In genomic region chr6:134018807-134019206, GRCm38 (mm10) we compare ENCODE assay signal across 12 mouse cellular contexts.
"Had no signal": no experiment of that assay in that cellular context is flagged by ENCODE, and none has a peak within 500 bp of the region (broad histone marks: within the 10 kb centered on the region; RNA-seq: fewer than 3 reads in every experiment).

No protein-coding gene starts in this region.

- H3K9ac ChIP-seq: limb, embryonic 12.5 days; midbrain, embryonic 15.5 days; neural tube, embryonic 13.5 days; stomach, embryonic 15.5 days had no signal

- H3K4me3 ChIP-seq: layer of hippocampus, adult 2 months; limb, embryonic 12.5 days; megakaryocyte, embryonic 14.5 days; midbrain, embryonic 15.5 days; neural tube, embryonic 13.5 days; stomach, embryonic 15.5 days had no signal

- H3K4me1 ChIP-seq: limb, embryonic 12.5 days; midbrain, embryonic 15.5 days; neural tube, embryonic 13.5 days; stomach, embryonic 15.5 days had no signal

- H3K9me3 ChIP-seq: limb, embryonic 12.5 days; megakaryocyte, embryonic 14.5 days; midbrain, embryonic 15.5 days; neural tube, embryonic 13.5 days; stomach, embryonic 15.5 days had no signal

- H3K27ac ChIP-seq: layer of hippocampus, adult 2 months; limb, embryonic 12.5 days; midbrain, embryonic 15.5 days; neural tube, embryonic 13.5 days; stomach, embryonic 15.5 days had no signal

- H3K27me3 ChIP-seq: limb, embryonic 12.5 days; midbrain, embryonic 15.5 days; neural tube, embryonic 13.5 days; stomach, embryonic 15.5 days had no signal

- H3K36me3 ChIP-seq: limb, embryonic 12.5 days; midbrain, embryonic 15.5 days; neural tube, embryonic 13.5 days; stomach, embryonic 15.5 days had no signal

- DNase-seq: kidney, adult 11 months; kidney, postnatal 10 days; kidney, postnatal 4 days; right cerebral cortex, postnatal 14 days had no signal

- H3K4me2 ChIP-seq: limb, embryonic 12.5 days; liver, embryonic 11.5 days; midbrain, embryonic 11.5 days; midbrain, embryonic 15.5 days; neural tube, embryonic 13.5 days; stomach, embryonic 15.5 days had no signal

- ATAC-seq: midbrain, embryonic 15.5 days had no signal
